8 mouse cellular contexts compared by ENCODE assay signal in genomic region chr9:44477339-44478228, GRCm38 (mm10). TPM values are rescaled to one million over a fixed set of nuclear protein-coding genes. Genes with fewer than 3 reads are reported as not detected.
DNase-seq lines count a peak whose midpoint lies in the region; ATAC-seq and TF ChIP-seq lines count a peak whose summit lies in the region.

No protein-coding gene starts in this region.

- no peaks in the 10 kb centered on the region for H3K9me3 ChIP-seq in hindbrain, embryonic 13.5 days
- H3K9me3 ChIP-seq in liver, embryonic 11.5 days (ENCODE audit: control insufficient read depth, low read length): no peaks in the 10 kb centered on the region
- no peaks in the 10 kb centered on the region for H3K9me3 ChIP-seq in midbrain, postnatal 0 days (ENCODE audit: low read length)

- 0 out of 2 replicates have a peak, but pooled peaks cover 2% of the 10 kb centered on the region for H3K27me3 ChIP-seq in hindbrain, embryonic 13.5 days
- H3K27me3 ChIP-seq in liver, embryonic 11.5 days (replicated peaks; ENCODE audit: control insufficient read depth, insufficient read depth, low read length): peaks cover 3% of the 10 kb centered on the region; the same call in 1 of the 2 replicates
- no peaks in the 10 kb centered on the region for H3K27me3 ChIP-seq in midbrain, postnatal 0 days (ENCODE audit: insufficient read depth, low read length)

- H3K4me1 ChIP-seq in hindbrain, embryonic 13.5 days (replicated peaks): peaks cover 31% of the 10 kb centered on the region
- H3K4me1 ChIP-seq in liver, embryonic 11.5 days (replicated peaks; ENCODE audit: control insufficient read depth, insufficient read depth, low read length): peaks cover 15% of the 10 kb centered on the region
- H3K4me1 ChIP-seq in midbrain, postnatal 0 days (ENCODE audit: insufficient read depth, low read length): peaks cover 8% of the 10 kb centered on the region; the same call in 1 of the 2 replicates

- peak overlapping the region; percentile 99 for H3K27ac ChIP-seq in hindbrain, embryonic 13.5 days
- no peak overlapping the region for H3K27ac ChIP-seq in liver, embryonic 11.5 days (ENCODE audit: low read depth, low read length)
- peak overlapping the region; percentile 96 for H3K27ac ChIP-seq in midbrain, postnatal 0 days (ENCODE audit: low read depth, low read length)

- peak; percentile 70 to 80 for DNase-seq in left cerebral cortex, postnatal 14 days (ENCODE audit: low spot score in 2 of 2)
- no peak for DNase-seq in left cerebral cortex, postnatal 4 days
- peak; percentile 92 for DNase-seq in brain, adult 2 months (ENCODE audit: low read depth, low spot score)
- DNase-seq in liver, embryonic 11.5 days (ENCODE audit: low spot score): no peak
- DNase-seq in midbrain, postnatal 0 days (ENCODE audit: low spot score): peak; percentile 86
- DNase-seq in yolk sac, embryonic 10.5 days (ENCODE audit: low spot score): peak; percentile 82

- H3K4me2 ChIP-seq in hindbrain, embryonic 13.5 days: peak overlapping the region; percentile 97
- H3K4me2 ChIP-seq in liver, embryonic 11.5 days: peak overlapping the region; percentile 98
- peak overlapping the region; percentile 87 for H3K4me2 ChIP-seq in midbrain, postnatal 0 days (ENCODE audit: low read depth, low read length, poor library complexity, severe bottlenecking)

- ATAC-seq in erythroid progenitor cell, adult 5-6 weeks (replicated peaks; ENCODE audit: low FRiP score, poor library complexity, severe bottlenecking): 0 out of 2 replicates have a peak, but pooled peaks have one; percentile 40
- no peak for ATAC-seq in hindbrain, embryonic 13.5 days (ENCODE audit: low FRiP score)
- 0 out of 2 replicates have a peak, but pooled peaks have one; percentile 15 for ATAC-seq in liver, embryonic 11.5 days (replicated peaks; ENCODE audit: low FRiP score)
- no peak for ATAC-seq in midbrain, postnatal 0 days (ENCODE audit: low FRiP score)

- intact Hi-C loops in left cerebral cortex, postnatal 14 days (cut with DNase I): loop anchor here (2.0 kb wide), 1 partner anchor 21 kb away; no protein-coding TSS in a partner anchor
- intact Hi-C loops in left cerebral cortex, postnatal 4 days (cut with DNase I): loop anchor here (2.0 kb wide), 1 partner anchor 23 kb away; the partner anchor contains the start of gene Upk2

- peak overlapping the region; percentile 89; the same call in 1 of the 2 replicates for H3K9ac ChIP-seq in hindbrain, embryonic 13.5 days
- peak overlapping the region; percentile 58; the same call in 1 of the 2 replicates for H3K9ac ChIP-seq in liver, embryonic 11.5 days (ENCODE audit: low read depth, low read length)
- H3K9ac ChIP-seq in midbrain, postnatal 0 days (replicated peaks; ENCODE audit: low read length, poor library complexity, severe bottlenecking): peak overlapping the region; percentile 87

- peak; percentile 89 for TF ChIP-seq CTCF in midbrain, postnatal 0 days (IDR thresholded peaks at IDR 0.05)

- no peaks in the 10 kb centered on the region for H3K36me3 ChIP-seq in hindbrain, embryonic 13.5 days
- no peaks in the 10 kb centered on the region for H3K36me3 ChIP-seq in liver, embryonic 11.5 days (ENCODE audit: control insufficient read depth, insufficient read depth, low read length)
- no peaks in the 10 kb centered on the region for H3K36me3 ChIP-seq in midbrain, postnatal 0 days (ENCODE audit: insufficient read depth, low read length)

- H3K4me3 ChIP-seq in hindbrain, embryonic 13.5 days: peak overlapping the region; percentile 82
- peak overlapping the region; percentile 67 for H3K4me3 ChIP-seq in liver, embryonic 11.5 days (ENCODE audit: low read depth, low read length)
- H3K4me3 ChIP-seq in midbrain, postnatal 0 days (ENCODE audit: low read depth, low read length): peak overlapping the region; percentile 94

- 5% methylated on average over 24 of the region's 24 CpGs for WGBS in hindbrain, embryonic 13.5 days
- WGBS in liver, embryonic 11.5 days: 4% methylated on average over 24 of the region's 24 CpGs
- WGBS in midbrain, postnatal 0 days: 8% methylated on average over 24 of the region's 24 CpGs

RNA-seq across cellular contexts. Expression of gene Bcl9l, which starts 5.0 kb away (rescaled TPM):
- 10 to 100 TPM; 76.2 to 84.8 TPM for total RNA-seq in left cerebral cortex, postnatal 14 days (2021)
- total RNA-seq in left cerebral cortex, postnatal 4 days (2021): 100 to 1,000 TPM; 109 to 113 TPM
- 0.36 and 2.5 TPM in 2 replicates for total RNA-seq in erythroid progenitor cell, adult 5-6 weeks (2015; ENCODE audit: low replicate concordance)
- 1.2 and 1.7 TPM in 2 replicates for total RNA-seq in erythroid progenitor cell, adult 5-6 weeks (2017; ENCODE audit: low replicate concordance)
- 8.6 TPM in 2 replicates for polyA plus RNA-seq in hindbrain, embryonic 13.5 days (2015; fragmentation: Nextera tagmentation; extraction: Ambion mirVana)
- polyA plus RNA-seq in liver, embryonic 11.5 days (2014; fragmentation: Nextera tagmentation; extraction: Ambion mirVana): 4.1 and 5.0 TPM in 2 replicates
- 42.1 and 61.1 TPM in 2 replicates for total RNA-seq in midbrain, postnatal 0 days (2014; rRNA removed)
- 10.0 and 10.4 TPM in 2 replicates for polyA plus RNA-seq in midbrain, postnatal 0 days (2015; fragmentation: Nextera tagmentation; extraction: Ambion mirVana)

RNA-seq across cellular contexts. Expression of gene Upk2, which starts 22.8 kb away (rescaled TPM):
- not detected for total RNA-seq in left cerebral cortex, postnatal 14 days (2021)
- total RNA-seq in left cerebral cortex, postnatal 4 days (2021): not detected
- not detected in 2 replicates for total RNA-seq in erythroid progenitor cell, adult 5-6 weeks (2015; ENCODE audit: low replicate concordance)
- not detected in 2 replicates for total RNA-seq in erythroid progenitor cell, adult 5-6 weeks (2017; ENCODE audit: low replicate concordance)
- not detected in 2 replicates for polyA plus RNA-seq in hindbrain, embryonic 13.5 days (2015; fragmentation: Nextera tagmentation; extraction: Ambion mirVana)
- polyA plus RNA-seq in liver, embryonic 11.5 days (2014; fragmentation: Nextera tagmentation; extraction: Ambion mirVana): not detected in 2 replicates
- total RNA-seq in midbrain, postnatal 0 days (2014; rRNA removed): not detected in 2 replicates
- not detected in 2 replicates for polyA plus RNA-seq in midbrain, postnatal 0 days (2015; fragmentation: Nextera tagmentation; extraction: Ambion mirVana)

RNA-seq across cellular contexts. Expression of gene Foxr1, which starts 36.6 kb away (rescaled TPM):
- not detected for total RNA-seq in left cerebral cortex, postnatal 14 days (2021)
- total RNA-seq in left cerebral cortex, postnatal 4 days (2021): not detected
- total RNA-seq in erythroid progenitor cell, adult 5-6 weeks (2015; ENCODE audit: low replicate concordance): not detected in 2 replicates
- total RNA-seq in erythroid progenitor cell, adult 5-6 weeks (2017; ENCODE audit: low replicate concordance): not detected in 2 replicates
- polyA plus RNA-seq in hindbrain, embryonic 13.5 days (2015; fragmentation: Nextera tagmentation; extraction: Ambion mirVana): not detected in 2 replicates
- not detected in 2 replicates for polyA plus RNA-seq in liver, embryonic 11.5 days (2014; fragmentation: Nextera tagmentation; extraction: Ambion mirVana)
- total RNA-seq in midbrain, postnatal 0 days (2014; rRNA removed): not detected in 2 replicates
- not detected in 2 replicates for polyA plus RNA-seq in midbrain, postnatal 0 days (2015; fragmentation: Nextera tagmentation; extraction: Ambion mirVana)

RNA-seq across cellular contexts. Expression of gene Ccdc84, which starts 59.2 kb away (rescaled TPM):
- total RNA-seq in left cerebral cortex, postnatal 14 days (2021): 10 to 100 TPM; 16.2 to 21.2 TPM
- 10 to 100 TPM; 21.6 to 23.4 TPM for total RNA-seq in left cerebral cortex, postnatal 4 days (2021)
- 32.1 and 61.2 TPM in 2 replicates for total RNA-seq in erythroid progenitor cell, adult 5-6 weeks (2015; ENCODE audit: low replicate concordance)
- total RNA-seq in erythroid progenitor cell, adult 5-6 weeks (2017; ENCODE audit: low replicate concordance): 25.3 and 25.9 TPM in 2 replicates
- 28.2 and 32.9 TPM in 2 replicates for polyA plus RNA-seq in hindbrain, embryonic 13.5 days (2015; fragmentation: Nextera tagmentation; extraction: Ambion mirVana)
- polyA plus RNA-seq in liver, embryonic 11.5 days (2014; fragmentation: Nextera tagmentation; extraction: Ambion mirVana): 25.0 and 26.1 TPM in 2 replicates
- total RNA-seq in midbrain, postnatal 0 days (2014; rRNA removed): 20.0 and 23.2 TPM in 2 replicates
- 30.2 and 36.1 TPM in 2 replicates for polyA plus RNA-seq in midbrain, postnatal 0 days (2015; fragmentation: Nextera tagmentation; extraction: Ambion mirVana)

Comparison
In these comparisons a context has a peak if more than half of its experiments do, and no peak if none do; other contexts are left out.
1. DNase-seq: peak in left cerebral cortex, postnatal 14 days (2 of 2), brain, adult 2 months (single experiment), midbrain, postnatal 0 days (single experiment) and yolk sac, embryonic 10.5 days (single experiment); none in left cerebral cortex, postnatal 4 days (single experiment) and liver, embryonic 11.5 days (single experiment).
2. ATAC-seq: peak in erythroid progenitor cell, adult 5-6 weeks (single experiment) and liver, embryonic 11.5 days (single experiment); none in hindbrain, embryonic 13.5 days (single experiment) and midbrain, postnatal 0 days (single experiment).
3. RNA of gene Bcl9l, which starts 5.0 kb away (total RNA-seq): 109 to 113 TPM in left cerebral cortex, postnatal 4 days, 76.2 to 84.8 TPM in left cerebral cortex, postnatal 14 days and 42.1 to 61.1 TPM in midbrain, postnatal 0 days; 0.36 to 2.5 TPM in erythroid progenitor cell, adult 5-6 weeks; every median in the first group is over 10 times any median in the second.
4. Peak in every context shown above with its lines, with median percentiles within 50 percentile points of each other: H3K4me2 ChIP-seq, H3K4me3 ChIP-seq and H3K9ac ChIP-seq.